Mouse (Mus musculus) heart, embryonic 11.5 days (tissue): ENCODE data around the gene Rapgef1. TPM values are rescaled to one million over a fixed set of nuclear protein-coding genes. Genes with fewer than 3 reads are reported as not detected.
"Not testable (repeated sequence)": the region's sequence is repeated elsewhere in the genome, so short reads cannot be mapped to it uniquely, and the experiment has no call there.

ENCODE experiments used
- ATAC-seq: fragments of 200-750 bp; cut with Nextera tagmentation; replicated peaks from 2 replicates; pipeline ENCODE4 v1.8.0; 2017; ENCODE audit warnings: moderate library complexity; ENCODE audit not compliant: insufficient number of reproducible peaks, low FRiP score, low TSS enrichment
- H3K27ac ChIP-seq: fragments of 300-500 bp; sonication (generic); 2 replicates; pipeline ENCODE4 v1.5.1; 2014; ENCODE audit warnings: mild to moderate bottlenecking, low read depth, low read length
- H3K27me3 ChIP-seq: fragments of 300-500 bp; sonication (generic); 2 replicates; pipeline ENCODE4 v1.6.1; 2014; ENCODE audit warnings: mild to moderate bottlenecking, low read length, mixed read lengths; ENCODE audit not compliant: control insufficient read depth, insufficient read depth
- H3K36me3 ChIP-seq: fragments of 300-500 bp; sonication (generic); 2 replicates; pipeline ENCODE4 v1.6.1; 2014; ENCODE audit warnings: mild to moderate bottlenecking, low read length, moderate library complexity, mixed read lengths; ENCODE audit not compliant: control insufficient read depth, insufficient read depth
- H3K4me1 ChIP-seq: fragments of 300-500 bp; sonication (generic); 2 replicates; pipeline ENCODE4 v1.6.1; 2014; ENCODE audit warnings: low read length; ENCODE audit not compliant: control insufficient read depth, insufficient read depth
- H3K4me2 ChIP-seq: fragments of 300-500 bp; sonication (generic); 2 replicates; pipeline ENCODE4 v1.6.1; 2014; ENCODE audit warnings: mild to moderate bottlenecking, moderate library complexity
- H3K4me3 ChIP-seq: fragments of 300-500 bp; sonication (generic); 2 replicates; pipeline ENCODE4 v1.5.1; 2014; ENCODE audit warnings: low read depth, low read length
- H3K9ac ChIP-seq: fragments of 300-500 bp; sonication (generic); 2 replicates; pipeline ENCODE4 v1.6.1; 2014; ENCODE audit warnings: mild to moderate bottlenecking, low read depth, low read length, moderate library complexity
- H3K9me3 ChIP-seq: fragments of 300-500 bp; sonication (generic); replicated peaks from 2 replicates; pipeline ENCODE4 v1.6.1; 2016; ENCODE audit warnings: low read length; ENCODE audit not compliant: control insufficient read depth
- WGBS: fragments of 180-500 bp; shearing (Covaris S2); extraction: QIAGEN DNeasy Blood & Tissue Kit; methylation state at CpG from one replicate; pipeline ENCODE4 v1.1.7; 2014; ENCODE audit not compliant: insufficient replicate concordance; 5-methylcytosine and 5-hydroxymethylcytosine counted together
- polyA plus RNA-seq: library from polyadenylated mRNA; unstranded; fragments of >200 nt; fragmentation: Nextera tagmentation; extraction: Ambion mirVana; gene quantifications from 2 replicates; pipeline ENCODE4 v1.2.1, GENCODE M21; 2014

Rapgef1 gene
- polyA plus RNA-seq, 1 experiment from 2014 or later = 9.1 TPM

- Histone ChIP-seq H3K9me3 (no peaks in the 10 kb centered on the region), H3K9ac (no peak overlapping the region), H3K4me3 (no peak overlapping the region), H3K27ac (no peak overlapping the region), H3K4me2 (no peak overlapping the region), H3K4me1 (no peaks in the 10 kb centered on the region), H3K36me3 (peaks cover 32% of the 10 kb centered on the region), H3K27me3 (no peaks in the 10 kb centered on the region)
- no peak for ATAC-seq
- WGBS = 95% methylated on average over 8 of the region's 8 CpGs
Measured at GRCm38 (mm10) chr2:29702189-29702588, 82.7 kb downstream of the Rapgef1 start.

- H3K9me3 ChIP-seq = no peaks in the 10 kb centered on the region
- no peaks in the 10 kb centered on the region for H3K27me3 ChIP-seq
- no peak overlapping the region for H3K27ac ChIP-seq
- H3K9ac ChIP-seq = no peak overlapping the region
- peaks cover 36% of the 10 kb centered on the region for H3K36me3 ChIP-seq
- H3K4me3 ChIP-seq = no peak overlapping the region
- 86% methylated on average over 9 of the region's 9 CpGs for WGBS
- H3K4me2 ChIP-seq = no peak overlapping the region
- ATAC-seq = no peak
- H3K4me1 ChIP-seq = no peaks in the 10 kb centered on the region
Measured at GRCm38 (mm10) chr2:29703104-29704081, 83.9 kb downstream of the Rapgef1 start.

GRCm38 (mm10) chr2:29705493-29705892 lies 86.0 kb downstream of the Rapgef1 start:
- no peak for ATAC-seq
- Histone ChIP-seq H3K9ac (no peak overlapping the region), H3K4me1 (no peaks in the 10 kb centered on the region), H3K4me3 (no peak overlapping the region), H3K27ac (no peak overlapping the region), H3K36me3 (peaks cover 39% of the 10 kb centered on the region), H3K27me3 (no peaks in the 10 kb centered on the region), H3K9me3 (no peaks in the 10 kb centered on the region), H3K4me2 (no peak overlapping the region)
- WGBS = 72% methylated on average over 3 of the region's 3 CpGs

DNA sequence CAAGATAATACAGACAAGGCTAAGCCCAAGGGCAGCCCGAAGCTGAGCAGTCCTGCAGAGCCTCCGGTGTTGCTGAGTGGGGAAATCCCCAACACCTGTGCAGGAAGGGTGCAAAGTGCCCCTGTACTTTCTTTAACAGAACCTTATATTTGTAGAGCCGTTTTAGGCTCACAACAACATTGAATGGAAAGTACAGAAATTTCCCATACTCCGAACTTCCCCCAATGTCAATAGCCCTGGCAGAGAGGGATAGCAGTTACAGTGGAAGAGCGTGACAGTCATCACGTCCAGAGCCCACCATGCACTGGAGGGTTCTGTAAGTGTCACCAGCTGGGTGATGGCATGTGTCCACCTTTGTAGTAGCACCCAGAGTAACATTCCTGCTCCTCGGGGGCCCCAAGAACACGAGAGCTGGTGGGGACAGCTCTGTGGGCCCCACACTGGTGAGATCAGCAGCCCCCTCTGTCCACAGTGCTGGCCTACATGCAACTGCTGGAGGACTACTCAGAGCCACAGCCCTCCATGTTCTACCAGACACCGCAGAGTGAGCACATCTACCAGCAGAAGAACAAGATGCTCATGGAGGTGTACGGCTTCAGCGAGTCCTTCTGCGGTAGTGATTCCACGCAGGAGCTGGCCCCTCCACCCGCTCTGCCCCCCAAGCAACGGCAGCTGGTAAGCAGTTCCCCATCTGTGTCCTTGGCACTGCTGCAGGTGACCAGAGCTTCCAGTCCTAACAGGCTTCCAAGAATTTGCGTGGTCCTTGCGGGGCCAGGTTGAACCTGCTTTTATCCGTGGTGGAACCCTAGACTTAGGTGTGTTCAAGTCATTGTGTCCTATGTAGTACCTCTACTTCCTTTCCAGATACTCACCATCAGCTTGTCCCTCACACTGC lies 87.5 kb downstream of the Rapgef1 start:
- H3K4me2 ChIP-seq = no peak overlapping the region
- 92% methylated on average over 18 of the region's 18 CpGs for WGBS
- no peak overlapping the region for H3K4me3 ChIP-seq
- no peak overlapping the region for H3K9ac ChIP-seq
- no peaks in the 10 kb centered on the region for H3K4me1 ChIP-seq
- H3K36me3 ChIP-seq = peaks cover 33% of the 10 kb centered on the region
- ATAC-seq = no peak
- H3K27me3 ChIP-seq = no peaks in the 10 kb centered on the region
- no peaks in the 10 kb centered on the region for H3K9me3 ChIP-seq
- H3K27ac ChIP-seq = no peak overlapping the region

DNA sequence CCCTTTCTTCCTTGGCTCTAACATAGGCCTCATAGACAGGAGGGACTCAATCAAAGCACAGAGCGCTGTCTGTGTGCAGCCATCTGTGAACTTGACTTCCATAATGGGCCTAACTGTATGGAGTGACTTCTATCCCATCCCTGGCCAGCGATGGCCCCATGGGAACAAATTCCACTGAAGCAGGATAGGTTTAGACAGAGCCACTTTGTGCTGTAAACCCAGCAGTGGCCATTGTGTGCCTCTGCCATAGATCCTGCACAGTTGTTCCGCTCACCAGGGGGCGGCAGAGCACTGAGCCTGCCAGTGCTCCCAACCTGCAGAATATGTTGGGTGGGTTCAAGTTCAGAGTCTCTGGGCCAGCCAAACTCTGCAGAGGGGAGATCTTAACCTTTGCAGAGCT lies 88.2 kb downstream of the Rapgef1 start:
- no peaks in the 10 kb centered on the region for H3K4me1 ChIP-seq
- peaks cover 27% of the 10 kb centered on the region for H3K36me3 ChIP-seq
- H3K4me3 ChIP-seq = no peak overlapping the region
- no peak overlapping the region for H3K27ac ChIP-seq
- H3K9ac ChIP-seq = no peak overlapping the region
- no peak for ATAC-seq
- H3K9me3 ChIP-seq = no peaks in the 10 kb centered on the region
- H3K27me3 ChIP-seq = no peaks in the 10 kb centered on the region
- H3K4me2 ChIP-seq = no peak overlapping the region
- WGBS = 86% methylated on average over 4 of the region's 4 CpGs

DNA sequence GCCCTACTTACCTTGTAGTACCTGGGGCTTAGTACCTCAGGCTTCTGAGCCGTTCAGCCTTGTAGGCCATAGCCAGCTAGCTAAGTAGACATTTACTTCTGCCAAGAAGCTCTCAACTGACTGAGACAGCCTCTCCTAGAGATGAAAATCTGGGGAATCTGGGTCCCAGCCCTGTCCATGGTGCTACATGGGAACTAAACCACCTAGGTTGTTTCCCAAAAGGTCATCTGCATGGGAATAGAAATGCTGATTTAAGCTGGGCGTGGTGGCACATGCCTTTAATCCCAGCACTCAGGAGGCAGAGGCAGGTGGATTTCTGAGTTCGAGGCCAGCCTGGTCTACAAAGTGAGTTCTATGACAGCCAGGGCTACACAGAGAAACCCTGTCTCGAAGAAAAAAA lies 88.7 kb downstream of the Rapgef1 start:
- WGBS = 91% methylated on average over 4 of the region's 4 CpGs
- ATAC-seq, H3K4me1 ChIP-seq, H3K9me3 ChIP-seq, H3K9ac ChIP-seq, H3K27ac ChIP-seq, H3K4me3 ChIP-seq, H3K4me2 ChIP-seq, H3K27me3 ChIP-seq: not testable (repeated sequence)
- H3K36me3 ChIP-seq = peaks cover 25% of the 10 kb centered on the region

DNA sequence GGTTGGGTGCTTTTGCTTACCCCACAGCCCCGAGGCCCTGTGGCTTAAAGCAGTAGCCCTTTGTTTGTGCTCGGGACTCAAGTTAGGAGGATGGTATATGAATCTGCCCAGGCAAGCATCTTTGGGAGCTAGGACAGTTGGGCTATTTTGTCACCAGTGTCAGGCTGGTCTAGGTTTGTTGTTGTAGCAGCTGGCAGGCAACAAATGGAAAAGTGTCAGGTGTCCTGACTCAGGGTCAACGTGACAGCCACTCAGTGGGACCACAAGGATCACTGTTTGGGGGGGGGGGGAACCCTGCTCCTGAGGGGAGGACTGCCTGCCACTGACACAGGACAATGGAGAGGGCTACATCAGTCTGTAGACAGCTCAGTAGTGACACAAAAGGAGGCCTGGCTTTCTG lies 91.5 kb downstream of the Rapgef1 start:
- H3K4me3 ChIP-seq = no peak overlapping the region
- no peak for ATAC-seq
- no peaks in the 10 kb centered on the region for H3K27me3 ChIP-seq
- H3K9ac ChIP-seq = no peak overlapping the region
- peaks cover 14% of the 10 kb centered on the region; the same call in 1 of the 2 replicates for H3K36me3 ChIP-seq
- H3K4me2 ChIP-seq = no peak overlapping the region
- H3K27ac ChIP-seq = no peak overlapping the region
- 45% methylated on average over 3 of the region's 3 CpGs for WGBS
- H3K9me3 ChIP-seq = no peaks in the 10 kb centered on the region
- peaks cover 20% of the 10 kb centered on the region for H3K4me1 ChIP-seq

DNA sequence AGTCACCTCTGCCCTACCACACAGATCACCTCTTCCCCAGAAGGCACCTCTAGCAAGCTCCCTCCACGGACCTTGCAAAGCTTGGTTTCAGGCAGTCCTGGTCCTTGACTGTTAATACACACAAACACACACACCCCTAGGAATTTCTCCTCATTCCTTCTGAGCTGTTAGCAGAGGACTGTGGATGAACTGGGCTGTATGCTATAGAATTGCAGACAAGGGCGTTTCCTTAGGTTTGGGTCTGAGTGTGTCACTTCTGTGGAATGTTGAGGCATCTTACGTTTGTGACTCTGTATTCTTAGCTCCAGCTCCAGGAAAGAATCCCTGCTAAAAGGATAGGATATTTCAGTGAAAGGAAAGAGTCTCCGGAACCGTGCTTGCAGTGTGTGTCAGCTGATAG lies 92.4 kb downstream of the Rapgef1 start:
- H3K4me1 ChIP-seq = peaks cover 25% of the 10 kb centered on the region
- H3K36me3 ChIP-seq = peaks cover 12% of the 10 kb centered on the region; the same call in 1 of the 2 replicates
- H3K27me3 ChIP-seq = no peaks in the 10 kb centered on the region
- no peak overlapping the region for H3K4me2 ChIP-seq
- H3K9ac ChIP-seq = no peak overlapping the region
- 65% methylated on average over 5 of the region's 5 CpGs for WGBS
- H3K4me3 ChIP-seq = no peak overlapping the region
- H3K9me3 ChIP-seq = no peaks in the 10 kb centered on the region
- H3K27ac ChIP-seq = 0 out of 2 replicates have a peak overlapping the region, but pooled peaks have one; percentile 3
- no peak for ATAC-seq
